Mouse (Mus musculus) liver, adult 2 months (tissue): ENCODE results near the gene Tyro3. TPM values are rescaled to one million over a fixed set of nuclear protein-coding genes. Genes with fewer than 3 reads are reported as not detected.

ENCODE experiments used
- DNase-seq: peaks from one replicate; pipeline ENCODE4 v3.0.0-alpha.2; 2011; ENCODE audit warnings: low read depth, low spot score; ENCODE audit errors: extremely low read depth
- H3K27ac ChIP-seq: fragments of 200-500 bp; replicated peaks from 2 replicates; pipeline ENCODE4 v1.5.1; 2012; ENCODE audit warnings: low read depth, mild to moderate bottlenecking, control low read depth, inconsistent platforms, low read length; ENCODE audit not compliant: insufficient read depth
- H3K27me3 ChIP-seq: fragments of 200-500 bp; 2 replicates; pipeline ENCODE4 v1.6.1; 2012; ENCODE audit warnings: mild to moderate bottlenecking, moderate library complexity, low read length, inconsistent platforms; ENCODE audit not compliant: control insufficient read depth, insufficient read depth
- H3K36me3 ChIP-seq: fragments of 200-500 bp; 2 replicates; pipeline ENCODE4 v1.6.1; 2012; ENCODE audit warnings: low read length, inconsistent platforms; ENCODE audit not compliant: control insufficient read depth, insufficient read depth
- H3K4me1 ChIP-seq: fragments of 200-500 bp; 2 replicates; pipeline ENCODE4 v1.6.1; 2011; ENCODE audit warnings: low read length; ENCODE audit not compliant: control insufficient read depth, insufficient read depth
- H3K4me3 ChIP-seq: fragments of 200-500 bp; 2 replicates; pipeline ENCODE4 v1.5.1; 2011; ENCODE audit warnings: low read depth, mild to moderate bottlenecking, control low read depth, low read length, moderate library complexity; ENCODE audit not compliant: insufficient read depth
- H3K79me2 ChIP-seq: fragments of 200-500 bp; 2 replicates; pipeline ENCODE4 v1.6.1; 2012; ENCODE audit warnings: inconsistent platforms, mild to moderate bottlenecking, low read length, moderate library complexity; ENCODE audit not compliant: control insufficient read depth, insufficient read depth
- H3K9ac ChIP-seq: fragments of 200-500 bp; 2 replicates; pipeline ENCODE4 v1.6.1; 2012; ENCODE audit warnings: low read depth, mild to moderate bottlenecking, control low read depth, inconsistent platforms, low read length
- CTCF ChIP-seq: fragments of 200-500 bp; IDR thresholded peaks from 2 replicates; pipeline ENCODE4 v1.5.1; 2011; ENCODE audit warnings: low read depth, low read length, control low read depth
- POLR2A ChIP-seq: fragments of 200-500 bp; IDR thresholded peaks from 2 replicates; pipeline ENCODE4 v1.6.1; 2011; ENCODE audit warnings: low read length, control low read depth; ENCODE audit not compliant: insufficient read depth; ENCODE audit errors: extremely low read depth
- WGBS: fragments of 180-500 bp; shearing (Covaris S2); methylation state at CpG from one replicate; pipeline ENCODE4 v1.1.7; 2018; 5-methylcytosine and 5-hydroxymethylcytosine counted together
- polyA plus RNA-seq: library from polyadenylated mRNA; depleted of rRNA; stranded (reverse); fragments of >200 nt; gene quantifications from 2 replicates; pipeline ENCODE4 v1.2.3, GENCODE M21; 2012
- total RNA-seq: library from RNA; depleted of rRNA; stranded (reverse); fragments of >200 nt; gene quantifications from 2 replicates; pipeline ENCODE4 v1.2.3, GENCODE M21; 2014

Tyro3 gene
- total and polyA plus RNA-seq, 2 experiments, result 0.18 to 0.39 TPM

DNA sequence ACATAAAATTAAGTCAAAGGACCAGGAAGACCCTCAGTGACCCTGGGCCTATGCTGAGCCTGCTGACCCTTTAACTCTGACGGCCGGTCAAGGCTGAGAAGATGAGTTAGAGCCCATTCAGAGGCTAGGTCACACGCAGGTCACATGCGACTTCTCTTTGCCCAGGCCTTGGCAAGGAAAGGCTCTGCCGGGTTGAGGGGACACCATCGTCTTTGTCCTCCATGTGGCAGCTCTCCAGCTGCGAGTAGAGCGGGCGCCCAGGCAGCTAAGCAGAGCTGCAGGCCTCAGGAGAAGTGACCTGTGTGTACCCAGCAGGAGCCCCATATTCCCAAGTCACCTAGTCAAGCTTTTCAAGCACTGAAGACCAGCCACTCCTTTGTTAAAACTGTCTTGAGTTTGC is 23.6 kb downstream of the Tyro3 start:
- Histone ChIP-seq H3K27ac (no peak overlapping the region), H3K36me3 (no peaks in the 10 kb centered on the region), H3K4me3 (no peak overlapping the region), H3K79me2 (no peaks in the 10 kb centered on the region), H3K4me1 (no peaks in the 10 kb centered on the region), H3K9ac (no peak overlapping the region), H3K27me3 (no peaks in the 10 kb centered on the region)
- TF ChIP-seq POLR2A (no peak), CTCF (no peak)
- WGBS, result 91% methylated on average over 9 of the region's 9 CpGs
- DNase-seq, result no peak

DNA sequence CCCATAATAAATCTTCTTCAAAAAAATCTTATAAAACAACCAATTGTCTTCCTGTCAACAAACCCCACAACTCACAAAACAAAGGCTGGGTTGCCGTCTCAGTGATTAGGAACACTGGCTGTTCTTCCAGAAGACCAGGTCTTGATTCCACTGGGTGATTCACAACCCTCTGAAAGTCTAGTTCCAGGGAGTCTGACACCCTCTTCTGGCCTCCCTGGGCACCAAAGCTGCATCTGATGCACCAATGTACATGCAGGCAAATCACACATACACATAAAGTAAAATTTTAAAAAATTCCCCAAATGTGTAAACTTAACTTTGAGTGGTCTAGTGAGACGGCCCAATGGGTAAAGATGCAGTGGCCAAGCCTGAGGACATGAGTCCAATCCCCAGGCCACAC is 33.0 kb downstream of the Tyro3 start:
- Histone ChIP-seq H3K79me2 (no peaks in the 10 kb centered on the region), H3K36me3 (no peaks in the 10 kb centered on the region), H3K27me3 (no peaks in the 10 kb centered on the region), H3K27ac (no peak overlapping the region), H3K4me1 (no peaks in the 10 kb centered on the region), H3K4me3 (no peak overlapping the region), H3K9ac (no peak overlapping the region)
- no peak for DNase-seq
- TF ChIP-seq POLR2A (no peak), CTCF (no peak)
- 76% methylated on average over 2 of the region's 2 CpGs for WGBS

DNA sequence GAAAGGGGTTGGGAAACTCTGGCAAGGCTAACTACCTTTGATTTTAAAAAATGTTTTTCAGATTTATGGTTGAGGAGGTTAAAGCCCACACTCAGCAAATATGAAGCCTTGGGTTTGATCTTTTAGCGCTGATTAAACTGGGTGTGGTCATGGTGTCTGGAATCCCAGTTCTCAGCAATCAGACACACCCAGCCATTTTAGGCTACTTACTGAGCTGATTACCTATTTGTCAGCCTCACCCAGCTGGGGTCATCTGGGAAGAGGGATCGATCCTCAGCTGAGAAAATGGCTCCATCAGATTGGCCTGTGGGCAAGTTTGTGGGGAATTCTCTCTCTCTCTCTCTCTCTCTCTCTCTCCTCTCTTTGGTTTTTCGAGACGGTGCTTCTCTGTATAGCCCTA is 36.7 kb downstream of the Tyro3 start:
- Histone ChIP-seq H3K27ac (no peak overlapping the region), H3K27me3 (no peaks in the 10 kb centered on the region), H3K4me1 (no peaks in the 10 kb centered on the region), H3K9ac (no peak overlapping the region), H3K36me3 (no peaks in the 10 kb centered on the region), H3K4me3 (no peak overlapping the region), H3K79me2 (no peaks in the 10 kb centered on the region)
- TF ChIP-seq POLR2A, result no peak
- TF ChIP-seq CTCF, result no peak
- no peak for DNase-seq
- 86% methylated on average over 4 of the region's 4 CpGs for WGBS

DNA sequence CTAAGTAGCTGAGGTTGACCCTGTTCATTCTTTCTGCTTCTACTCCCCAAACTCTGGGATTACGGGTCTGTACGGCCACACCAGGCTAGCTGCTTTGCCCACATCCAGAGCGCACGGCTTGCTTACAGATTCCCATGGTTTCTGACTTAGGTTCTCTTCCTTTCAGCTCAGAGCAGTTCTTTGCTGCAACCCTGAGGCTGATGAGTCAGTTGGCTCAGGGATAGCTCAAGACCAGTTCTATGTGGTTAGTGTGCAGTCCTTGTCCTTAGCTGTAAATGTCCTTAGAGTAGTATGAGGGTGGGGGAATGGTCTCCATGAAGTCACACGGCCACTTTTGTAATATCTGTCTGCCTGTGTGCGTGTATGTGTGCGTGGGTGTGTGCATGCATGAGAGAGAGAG is 40.1 kb downstream of the Tyro3 start:
- Histone ChIP-seq H3K36me3 (no peaks in the 10 kb centered on the region), H3K4me3 (no peak overlapping the region), H3K27me3 (no peaks in the 10 kb centered on the region), H3K4me1 (no peaks in the 10 kb centered on the region), H3K27ac (no peak overlapping the region), H3K9ac (no peak overlapping the region), H3K79me2 (no peaks in the 10 kb centered on the region)
- WGBS, result 94% methylated on average over 7 of the region's 7 CpGs
- TF ChIP-seq POLR2A (no peak), CTCF (no peak)
- DNase-seq, result no peak

DNA sequence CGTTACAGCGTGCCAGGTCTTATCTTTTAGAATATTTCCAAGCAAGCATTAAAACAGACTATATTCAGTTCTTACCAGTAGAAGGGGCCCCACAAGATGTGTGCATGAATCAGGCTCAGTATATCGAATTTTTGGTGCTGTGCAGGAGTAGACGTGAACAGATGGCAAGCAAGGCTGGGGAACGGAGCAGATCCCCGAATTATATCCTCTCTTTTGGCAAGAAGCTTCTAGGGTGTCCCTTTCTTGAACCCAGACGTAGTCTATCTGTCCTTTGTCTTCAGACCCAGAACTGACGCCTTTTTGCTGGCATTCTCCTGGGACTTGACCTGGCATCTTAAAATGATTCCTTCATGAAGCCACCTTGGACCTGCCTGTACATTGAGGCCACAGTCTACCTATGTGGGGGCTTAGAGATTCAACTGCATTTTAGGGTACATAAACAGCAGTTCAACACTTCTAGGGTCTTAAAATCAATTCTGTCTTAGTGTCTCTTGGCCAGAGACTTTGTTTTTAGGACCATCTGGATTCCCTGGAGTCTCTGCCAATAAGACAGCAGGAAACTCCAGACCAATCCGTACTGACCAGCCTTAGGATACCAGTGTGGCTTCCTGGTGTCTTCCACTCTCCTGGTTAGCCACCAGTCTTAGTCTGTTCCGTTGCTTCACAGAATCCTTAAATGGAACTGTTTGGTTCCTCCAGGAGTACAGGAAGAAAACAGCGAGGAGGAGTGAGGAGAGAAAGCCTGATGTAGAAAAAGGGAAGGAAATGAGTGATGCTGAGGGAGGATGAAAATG is 41.0 kb downstream of the Tyro3 start:
- no peak for DNase-seq
- TF ChIP-seq CTCF (no peak), POLR2A (no peak)
- Histone ChIP-seq H3K79me2 (no peaks in the 10 kb centered on the region), H3K4me3 (no peak overlapping the region), H3K4me1 (no peaks in the 10 kb centered on the region), H3K9ac (no peak overlapping the region), H3K27ac (no peak overlapping the region), H3K27me3 (no peaks in the 10 kb centered on the region), H3K36me3 (no peaks in the 10 kb centered on the region)
- WGBS, result 83% methylated on average over 11 of the region's 11 CpGs

DNA sequence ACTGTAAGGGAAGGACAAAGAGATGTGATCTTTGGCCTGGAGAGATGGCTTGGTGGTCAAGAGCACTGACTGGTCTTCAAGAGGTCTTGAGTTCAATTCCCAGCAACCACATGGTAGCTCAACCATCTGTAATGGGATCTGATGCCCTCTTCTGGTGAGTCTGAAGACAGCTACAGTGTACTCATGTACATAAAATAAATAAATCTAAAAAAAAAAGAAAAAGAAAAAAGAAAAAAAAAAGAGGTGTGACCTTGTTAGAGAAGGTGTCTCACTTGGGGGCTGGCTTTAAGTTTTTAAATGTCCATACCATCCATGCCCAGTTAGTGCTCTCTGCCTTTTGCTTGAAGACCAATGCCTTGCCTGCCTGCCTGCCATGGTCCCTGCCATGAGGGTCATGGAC is 42.5 kb downstream of the Tyro3 start:
- no peak for DNase-seq
- Histone ChIP-seq H3K79me2 (no peaks in the 10 kb centered on the region), H3K4me3 (no peak overlapping the region), H3K4me1 (no peaks in the 10 kb centered on the region), H3K36me3 (no peaks in the 10 kb centered on the region), H3K27me3 (no peaks in the 10 kb centered on the region), H3K9ac (no peak overlapping the region), H3K27ac (no peak overlapping the region)
- TF ChIP-seq CTCF, result no peak
- no peak for TF ChIP-seq POLR2A
